Mouse (Mus musculus) heart, embryonic 16.5 days (tissue): Measurements from ENCODE around the gene Asgr1. TPM values are rescaled to one million over a fixed set of nuclear protein-coding genes. Genes with fewer than 3 reads are reported as not detected.

Source experiments
- ATAC-seq: fragments of 200-750 bp; cut with Nextera tagmentation; replicated peaks from 2 replicates; pipeline ENCODE4 v1.8.0; 2017; ENCODE audit warnings: moderate number of reproducible peaks; ENCODE audit not compliant: insufficient read depth, low FRiP score; ENCODE audit errors: extremely low read depth
- H3K27ac ChIP-seq: fragments of 300-500 bp; sonication (generic); 2 replicates; pipeline ENCODE4 v1.5.1; 2014; ENCODE audit warnings: mild to moderate bottlenecking, low read length, control low read depth, moderate library complexity
- H3K27me3 ChIP-seq: fragments of 300-500 bp; sonication (generic); 2 replicates; pipeline ENCODE4 v1.6.1; 2014; ENCODE audit warnings: low read length, mixed read lengths; ENCODE audit not compliant: control insufficient read depth, insufficient read depth
- H3K36me3 ChIP-seq: fragments of 300-500 bp; sonication (generic); 2 replicates; pipeline ENCODE4 v1.6.1; 2014; ENCODE audit not compliant: control insufficient read depth, insufficient read depth
- H3K4me1 ChIP-seq: fragments of 300-500 bp; sonication (generic); 2 replicates; pipeline ENCODE4 v1.6.1; 2014; ENCODE audit warnings: low read length, mixed read lengths; ENCODE audit not compliant: control insufficient read depth, insufficient read depth
- H3K4me2 ChIP-seq: fragments of 300-500 bp; sonication (generic); 2 replicates; pipeline ENCODE4 v1.6.1; 2014; ENCODE audit warnings: low read depth, mild to moderate bottlenecking, control low read depth, low read length
- H3K4me3 ChIP-seq: fragments of 300-500 bp; sonication (generic); 2 replicates; pipeline ENCODE4 v1.5.1; 2014; ENCODE audit warnings: mild to moderate bottlenecking, control low read depth, low read length
- H3K9ac ChIP-seq: fragments of 300-500 bp; sonication (generic); 2 replicates; pipeline ENCODE4 v1.6.1; 2014; ENCODE audit warnings: low read length, control low read depth
- H3K9me3 ChIP-seq: fragments of 300-500 bp; sonication (generic); replicated peaks from 2 replicates; pipeline ENCODE4 v1.6.1; 2016; ENCODE audit warnings: low read length; ENCODE audit not compliant: control insufficient read depth
- WGBS: fragments of 180-500 bp; shearing (Covaris S2); extraction: QIAGEN DNeasy Blood & Tissue Kit; methylation state at CpG from one replicate; pipeline ENCODE4 v1.1.7; 2014; 5-methylcytosine and 5-hydroxymethylcytosine counted together
- polyA plus RNA-seq: library from polyadenylated mRNA; unstranded; fragments of >200 nt; fragmentation: Nextera tagmentation; extraction: Ambion mirVana; gene quantifications from 2 replicates; pipeline ENCODE4 v1.2.1, GENCODE M21; 2015

Asgr1 gene
- polyA plus RNA-seq: not detected in 2 replicates

DNA sequence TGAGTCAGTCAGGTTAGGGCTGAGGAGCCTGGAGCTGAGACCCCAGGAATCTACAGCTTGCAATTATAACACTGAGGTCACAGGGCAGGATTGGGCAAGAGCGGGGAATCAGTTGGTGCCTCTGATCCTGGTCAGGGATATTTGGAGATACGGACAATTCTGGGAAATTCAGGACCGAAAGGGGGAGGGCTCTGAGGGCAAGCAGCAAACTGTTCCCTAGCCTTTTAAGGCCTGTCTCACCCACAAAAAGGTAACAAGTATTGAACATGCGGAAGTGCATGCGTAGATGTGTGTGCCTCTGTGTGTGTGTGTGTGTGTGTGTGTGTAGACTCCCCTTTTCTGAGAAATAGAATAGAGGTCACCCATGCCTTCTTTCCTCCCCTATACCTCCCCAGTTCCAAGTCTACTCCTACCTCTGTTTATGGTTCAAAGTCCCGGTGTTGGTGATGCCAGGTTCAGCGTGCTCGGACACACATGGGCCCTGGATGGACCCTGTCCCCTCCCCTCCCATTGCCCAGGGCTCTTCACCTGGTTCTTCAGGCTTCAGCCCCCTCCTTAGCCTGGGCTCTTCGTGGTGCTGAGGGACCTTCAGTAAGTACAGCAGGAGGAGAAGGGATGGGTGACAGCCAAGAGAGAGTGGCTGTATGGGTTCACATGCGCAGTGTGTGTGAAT is at the start of gene Asgr1:
Gene Asgr1 (plus strand): TSS at position 188 of the 673 bp plus-strand sequence.
- Histone ChIP-seq H3K27ac (no peak within 1 kb of the TSS), H3K36me3 (no peaks in the 10 kb centered on the region), H3K4me1 (no peaks in the 10 kb centered on the region), H3K4me2 (no peak within 1 kb of the TSS), H3K4me3 (no peak within 1 kb of the TSS), H3K9me3 (no peaks in the 10 kb centered on the region), H3K9ac (no peak within 1 kb of the TSS), H3K27me3 (peaks cover 2% of the 10 kb centered on the region; the same call in 1 of the 2 replicates)
- 83% methylated on average over 10 of the region's 10 CpGs for WGBS
- no peak for ATAC-seq

DNA sequence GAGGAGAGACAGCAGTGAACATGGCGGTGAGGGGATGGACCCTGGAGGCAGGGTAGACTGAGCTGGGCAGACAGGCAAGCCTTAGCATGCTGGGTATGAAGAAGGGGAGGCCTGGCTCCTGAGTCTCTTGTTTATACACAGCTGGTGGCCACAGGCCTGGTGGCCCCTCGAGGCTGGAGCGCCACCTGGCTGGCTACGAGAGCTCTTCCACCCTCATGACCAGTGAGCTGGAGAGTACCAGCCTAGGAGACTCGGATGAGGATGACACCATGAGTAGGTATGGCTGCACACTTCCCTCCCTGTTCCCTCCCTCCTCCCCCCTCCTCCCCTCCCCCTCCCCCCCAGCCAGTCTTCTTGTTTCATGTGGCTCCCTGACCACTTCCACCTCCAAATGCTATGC is 48.4 kb upstream of the Asgr1 start:
- peaks cover 21% of the 10 kb centered on the region for H3K4me1 ChIP-seq
- no peak overlapping the region for H3K4me2 ChIP-seq
- no peak overlapping the region for H3K4me3 ChIP-seq
- WGBS: 67% methylated on average over 5 of the region's 5 CpGs
- no peak for ATAC-seq
- no peak overlapping the region for H3K9ac ChIP-seq
- H3K36me3 ChIP-seq: peaks cover 52% of the 10 kb centered on the region
- H3K27ac ChIP-seq: no peak overlapping the region
- no peaks in the 10 kb centered on the region for H3K27me3 ChIP-seq
- no peaks in the 10 kb centered on the region for H3K9me3 ChIP-seq

DNA sequence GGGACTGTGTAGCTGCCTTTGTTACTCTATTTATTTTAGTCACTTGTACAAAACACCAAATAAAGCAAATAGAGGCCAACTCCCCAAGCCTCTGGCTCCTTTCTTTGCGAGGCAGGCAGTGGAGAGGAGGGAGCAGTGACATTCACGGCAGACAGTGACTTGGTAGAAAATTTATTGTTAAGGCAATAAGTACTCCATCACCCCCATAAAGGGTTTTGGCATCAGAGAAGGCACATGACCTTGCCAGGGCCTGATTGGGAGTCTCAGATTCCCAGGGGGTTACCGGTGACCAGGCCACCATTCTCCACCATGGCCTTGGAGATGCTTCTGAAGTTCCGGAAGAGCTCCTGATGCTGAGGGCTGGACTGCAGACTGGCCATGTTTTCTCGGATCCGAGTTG is 43.9 kb upstream of the Asgr1 start:
- H3K4me1 ChIP-seq: peaks cover 10% of the 10 kb centered on the region
- H3K36me3 ChIP-seq: peaks cover 75% of the 10 kb centered on the region
- no peak overlapping the region for H3K27ac ChIP-seq
- H3K9ac ChIP-seq: no peak overlapping the region
- WGBS: 83% methylated on average over 6 of the region's 6 CpGs
- ATAC-seq: no peak
- no peak overlapping the region for H3K4me2 ChIP-seq
- no peak overlapping the region for H3K4me3 ChIP-seq
- no peaks in the 10 kb centered on the region for H3K9me3 ChIP-seq
- no peaks in the 10 kb centered on the region for H3K27me3 ChIP-seq

DNA sequence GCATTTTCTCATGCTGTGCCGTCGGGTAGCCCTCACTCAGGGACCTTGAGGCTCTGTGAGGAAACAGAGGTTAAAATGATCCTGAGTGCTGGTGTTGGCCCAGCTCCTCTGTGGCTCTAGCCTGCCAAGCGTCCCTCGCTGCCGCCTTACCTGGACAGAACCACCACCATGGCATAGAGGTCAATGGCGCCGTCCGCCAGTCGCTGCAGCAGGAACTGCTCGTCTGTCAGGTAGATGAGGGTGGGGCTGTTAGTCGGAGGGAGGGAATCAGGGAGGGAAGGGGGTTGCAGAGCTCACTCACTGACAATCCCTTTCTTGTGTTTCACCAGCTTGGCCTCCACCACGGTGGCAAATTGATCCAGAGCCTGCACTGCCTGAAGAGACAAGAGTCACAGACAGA is 43.3 kb upstream of the Asgr1 start:
- no peak overlapping the region for H3K9ac ChIP-seq
- no peak for ATAC-seq
- H3K27me3 ChIP-seq: no peaks in the 10 kb centered on the region
- H3K4me3 ChIP-seq: no peak overlapping the region
- H3K9me3 ChIP-seq: no peaks in the 10 kb centered on the region
- H3K4me1 ChIP-seq: peaks cover 13% of the 10 kb centered on the region
- no peak overlapping the region for H3K27ac ChIP-seq
- H3K36me3 ChIP-seq: peaks cover 71% of the 10 kb centered on the region
- H3K4me2 ChIP-seq: no peak overlapping the region
- 84% methylated on average over 12 of the region's 12 CpGs for WGBS

DNA sequence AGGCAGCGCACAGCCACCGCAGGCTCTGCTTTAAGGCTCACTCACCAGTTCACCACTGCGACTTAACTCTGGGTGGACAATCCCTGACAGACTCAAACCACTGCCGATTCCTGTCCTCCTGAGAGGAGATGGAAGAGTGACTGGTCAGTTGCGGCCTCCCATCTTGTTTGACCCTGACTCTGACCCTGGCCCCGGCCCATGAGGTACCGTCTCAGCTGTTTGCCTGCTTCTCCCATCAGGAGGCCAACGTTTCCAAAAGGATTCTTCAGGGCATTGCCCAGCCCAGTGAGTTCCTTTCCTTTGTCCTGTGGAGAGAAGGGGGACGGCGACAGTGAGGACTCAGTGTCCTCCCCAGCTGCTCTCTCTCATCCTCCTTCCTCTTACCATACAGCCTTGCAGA is 42.9 kb upstream of the Asgr1 start:
- no peak overlapping the region for H3K9ac ChIP-seq
- ATAC-seq: no peak
- whole genome bisulfite sequencing: 89% methylated on average over 10 of the region's 10 CpGs
- no peaks in the 10 kb centered on the region for H3K27me3 ChIP-seq
- H3K36me3 ChIP-seq: peaks cover 68% of the 10 kb centered on the region
- H3K4me2 ChIP-seq: no peak overlapping the region
- no peak overlapping the region for H3K27ac ChIP-seq
- H3K9me3 ChIP-seq: no peaks in the 10 kb centered on the region
- no peak overlapping the region for H3K4me3 ChIP-seq
- H3K4me1 ChIP-seq: peaks cover 13% of the 10 kb centered on the region

DNA sequence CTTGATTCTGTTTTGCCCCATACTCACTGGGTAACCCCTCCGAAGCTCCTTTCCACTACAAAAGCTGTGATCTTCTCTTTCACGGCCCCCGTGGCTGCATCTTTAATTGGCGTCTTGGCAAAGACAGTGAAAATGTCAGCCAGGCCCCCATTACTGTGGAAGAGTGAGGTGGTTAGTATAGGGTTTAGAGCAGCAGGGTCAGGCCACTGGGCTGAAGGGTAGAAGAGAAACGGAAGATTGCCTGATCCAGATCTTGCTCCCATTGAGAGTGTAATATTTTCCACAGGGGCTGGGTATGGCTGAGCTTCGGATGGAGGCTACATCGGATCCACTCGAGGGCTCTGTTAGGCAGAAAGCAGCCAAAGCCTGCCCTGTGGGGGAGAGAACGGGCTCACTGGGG is 41.0 kb upstream of the Asgr1 start:
- Histone ChIP-seq H3K27me3 (no peaks in the 10 kb centered on the region), H3K27ac (no peak overlapping the region), H3K4me3 (no peak overlapping the region), H3K36me3 (peaks cover 50% of the 10 kb centered on the region), H3K9me3 (no peaks in the 10 kb centered on the region), H3K4me1 (peaks cover 20% of the 10 kb centered on the region), H3K4me2 (no peak overlapping the region), H3K9ac (no peak overlapping the region)
- WGBS: 83% methylated on average over 9 of the region's 9 CpGs
- ATAC-seq: no peak

DNA sequence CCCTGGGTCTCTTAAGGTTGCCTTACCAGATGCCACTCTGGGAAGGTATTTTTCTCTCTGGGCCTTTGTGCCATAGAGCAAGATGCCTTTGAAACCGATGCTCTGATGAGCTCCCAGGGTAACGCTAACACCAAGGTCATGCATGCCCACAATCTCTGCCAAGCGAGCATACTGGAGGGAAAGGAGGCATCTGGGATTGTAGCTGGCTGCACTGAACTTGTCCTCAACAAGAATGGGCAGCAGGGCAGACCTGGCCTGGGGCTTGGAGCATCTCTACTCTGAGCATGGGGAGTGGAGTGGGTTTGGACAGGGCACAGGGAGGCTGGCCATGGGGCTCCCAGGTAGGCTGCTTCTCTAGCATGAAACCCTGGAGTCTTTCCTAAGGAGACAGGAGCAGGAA is 40.5 kb upstream of the Asgr1 start:
- Histone ChIP-seq H3K9ac (no peak overlapping the region), H3K4me2 (no peak overlapping the region), H3K4me3 (no peak overlapping the region), H3K36me3 (peaks cover 45% of the 10 kb centered on the region), H3K27me3 (no peaks in the 10 kb centered on the region), H3K27ac (no peak overlapping the region), H3K4me1 (peaks cover 23% of the 10 kb centered on the region), H3K9me3 (no peaks in the 10 kb centered on the region)
- no peak for ATAC-seq
- WGBS: 80% methylated on average over 3 of the region's 3 CpGs

DNA sequence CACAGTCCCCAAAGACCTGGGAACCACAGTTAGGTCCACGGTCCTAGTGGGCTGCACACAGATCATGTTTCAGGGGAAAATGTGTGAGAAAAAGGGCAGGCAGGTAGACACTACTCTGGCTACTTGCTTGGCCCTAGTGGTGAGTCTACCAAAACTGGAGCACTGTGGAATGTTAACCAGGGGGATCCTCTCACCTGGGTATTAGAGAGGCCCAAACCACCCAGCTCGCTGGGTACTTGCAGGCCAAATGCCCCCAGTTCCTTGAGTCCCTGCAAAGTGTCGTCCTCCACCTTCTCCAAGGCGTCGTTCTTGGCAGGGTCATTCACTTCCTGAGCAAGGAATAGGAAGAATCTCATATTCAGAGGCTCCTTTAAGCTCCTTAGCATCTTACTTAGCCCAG is 39.8 kb upstream of the Asgr1 start:
- WGBS: 52% methylated on average over 5 of the region's 5 CpGs
- peaks cover 27% of the 10 kb centered on the region for H3K4me1 ChIP-seq
- ATAC-seq: no peak
- no peaks in the 10 kb centered on the region for H3K9me3 ChIP-seq
- peak overlapping the region; percentile 85 for H3K9ac ChIP-seq
- H3K27me3 ChIP-seq: no peaks in the 10 kb centered on the region
- no peak overlapping the region for H3K27ac ChIP-seq
- H3K36me3 ChIP-seq: peaks cover 39% of the 10 kb centered on the region
- H3K4me3 ChIP-seq: peak overlapping the region; percentile 85
- H3K4me2 ChIP-seq: peak overlapping the region; percentile 66

DNA sequence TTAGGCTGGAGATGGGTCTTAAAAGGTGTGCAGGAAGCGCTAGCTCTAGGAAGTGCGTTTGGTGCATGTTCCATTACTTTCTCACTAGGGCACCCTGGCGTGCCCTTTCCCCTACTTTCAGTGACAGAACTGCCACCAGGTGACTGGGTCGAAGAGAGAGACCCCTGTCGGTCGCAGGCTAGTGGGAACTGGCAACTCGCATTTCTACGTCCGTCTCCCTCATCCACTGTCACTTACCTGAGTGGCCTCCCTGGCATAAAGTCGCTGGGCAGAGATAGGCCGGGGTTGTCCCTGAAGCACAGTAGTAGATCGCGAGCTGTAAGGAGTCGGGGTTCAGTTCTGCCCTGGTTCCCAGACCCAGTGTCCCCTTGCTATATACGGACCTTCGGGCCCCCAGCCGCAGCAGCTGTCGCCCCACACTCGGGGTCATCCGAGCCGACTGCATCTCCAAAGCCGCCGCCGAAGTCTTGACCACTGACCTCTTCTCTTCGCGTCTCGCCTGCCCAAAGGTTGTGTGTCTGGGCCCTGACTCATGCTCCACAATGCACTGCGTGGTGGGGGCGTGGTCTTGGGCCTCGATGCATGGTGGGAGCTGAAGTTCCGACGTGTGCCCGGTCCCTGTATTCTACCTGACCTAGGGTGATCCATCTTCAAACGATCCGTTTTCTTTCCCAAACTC is 38.9 kb upstream of the Asgr1 start, which contains the start of gene Acadvl:
Gene Acadvl (minus strand): TSS at position 532 of the 679 bp plus-strand sequence.
- Histone ChIP-seq H3K27me3 (no peaks in the 10 kb centered on the region), H3K9ac (peak within 1 kb of the TSS; percentile 85), H3K4me2 (peak within 1 kb of the TSS; percentile 66), H3K4me1 (peaks cover 32% of the 10 kb centered on the region), H3K4me3 (peak within 1 kb of the TSS; percentile 85), H3K27ac (peak within 1 kb of the TSS; percentile 84), H3K36me3 (peaks cover 30% of the 10 kb centered on the region), H3K9me3 (no peaks in the 10 kb centered on the region)
- peak; percentile 85 for ATAC-seq
- WGBS: under 1% methylated on average over 35 of the region's 35 CpGs
